9 mouse cellular contexts compared by ENCODE assay signal in genomic region chr8:94875096-94875870, GRCm38 (mm10). TPM values are rescaled to one million over a fixed set of nuclear protein-coding genes. Genes with fewer than 3 reads are reported as not detected.
DNase-seq lines count a peak whose midpoint lies in the region; ATAC-seq and TF ChIP-seq lines count a peak whose summit lies in the region.
"Had no signal": no experiment of that assay in that cellular context is flagged by ENCODE, and none has a peak within 500 bp of the region (broad histone marks: within the 10 kb centered on the region; RNA-seq: fewer than 3 reads in every experiment).

No protein-coding gene starts in this region.

- peak overlapping the region; percentile 82 for H3K9ac ChIP-seq in heart, embryonic 16.5 days (ENCODE audit: low read length)

- H3K4me1 ChIP-seq in brown adipose tissue, adult 24 weeks (ENCODE audit: control insufficient read depth, insufficient read depth, insufficient read length, low read length) = peaks cover 11% of the 10 kb centered on the region
- H3K4me1 ChIP-seq in heart, embryonic 16.5 days (ENCODE audit: control insufficient read depth, insufficient read depth, low read length) = peaks cover 38% of the 10 kb centered on the region

- intact Hi-C loops in left cerebral cortex, postnatal 4 days (cut with DNase I) = no loop called here

- H3ac ChIP-seq in myocyte (ENCODE audit: control insufficient read depth, insufficient read length) = no peak overlapping the region

- H3K4me3 ChIP-seq in brown adipose tissue, adult 24 weeks (ENCODE audit: insufficient read depth, low read depth, low read length) = peak overlapping the region; percentile 72
- peak overlapping the region; percentile 67 for H3K4me3 ChIP-seq in heart, embryonic 16.5 days (ENCODE audit: low read length)
- peak overlapping the region; percentile 32 for H3K4me3 ChIP-seq in myocyte

- peak overlapping the region; percentile 81 for H3K27ac ChIP-seq in brown adipose tissue, adult 24 weeks (replicated peaks; ENCODE audit: low read depth, low read length)
- H3K27ac ChIP-seq in heart, embryonic 16.5 days (ENCODE audit: low read length) = peak overlapping the region; percentile 78

- H3K36me3 ChIP-seq in heart, embryonic 16.5 days (ENCODE audit: control insufficient read depth, insufficient read depth) = no peaks in the 10 kb centered on the region
- H3K36me3 ChIP-seq in myocyte (ENCODE audit: control insufficient read depth, insufficient read depth) = no peaks in the 10 kb centered on the region

- H3K9me3 ChIP-seq in heart, embryonic 16.5 days (replicated peaks; ENCODE audit: control insufficient read depth, low read length) = no peaks in the 10 kb centered on the region

- TF ChIP-seq POLR2A in myocyte (IDR thresholded peaks at IDR 0.05; ENCODE audit: insufficient read length, low read depth) = no peak

- peak overlapping the region; percentile 95 for H3K4me2 ChIP-seq in heart, embryonic 16.5 days (ENCODE audit: low read depth, low read length)
- H3K4me2 ChIP-seq in myocyte (ENCODE audit: low read depth) = peak overlapping the region; percentile 89

- WGBS in heart, embryonic 16.5 days = 8% methylated on average over 17 of the region's 17 CpGs

- no peak for ATAC-seq in heart, embryonic 16.5 days (replicated peaks; ENCODE audit: extremely low read depth, insufficient read depth, low FRiP score)

- DNase-seq in cerebellum, postnatal 14 days = peak; percentile 35 to 48
- no peak for DNase-seq in cerebellum, adult 18-20 months
- peak; percentile 60 for DNase-seq in liver
- no peak for DNase-seq in thymus, postnatal 4 days
- no peak for DNase-seq in left cerebral cortex, postnatal 4 days

- no peaks in the 10 kb centered on the region for H3K79me2 ChIP-seq in myocyte (ENCODE audit: control insufficient read depth, insufficient read depth)

- H3K27me3 ChIP-seq in heart, embryonic 16.5 days (ENCODE audit: control insufficient read depth, insufficient read depth, low read length) = no peaks in the 10 kb centered on the region
- H3K27me3 ChIP-seq in myocyte (ENCODE audit: control insufficient read depth, insufficient read depth, insufficient read length) = no peaks in the 10 kb centered on the region
- H3K27me3 ChIP-seq: Patski had no signal

TF ChIP-seq in myocyte, 11 proteins besides CTCF, POLR2A, EP300 and RAD21:
- TF ChIP-seq TCF3 (IDR thresholded peaks at IDR 0.05; ENCODE audit: insufficient read length, low read depth) (no peak), CEBPB (IDR thresholded peaks at IDR 0.05; ENCODE audit: insufficient read depth, poor library complexity, severe bottlenecking) (no peak), REST (IDR thresholded peaks at IDR 0.05; ENCODE audit: insufficient read depth, insufficient read length) (no peak), USF1 (IDR thresholded peaks at IDR 0.05; ENCODE audit: low read depth) (no peak), E2F4 (IDR thresholded peaks at IDR 0.05; ENCODE audit: insufficient read depth) (no peak), POLR2AphosphoS2 (IDR thresholded peaks at IDR 0.05; ENCODE audit: insufficient read length, low read depth) (no peak), MYOD1 (IDR thresholded peaks at IDR 0.05; ENCODE audit: control insufficient read depth in 1 of 3, insufficient read length in 2 of 3, low read depth in 2 of 3) (no peak)

RNA-seq across cellular contexts. Expression of gene Dok4, which starts 0.8 kb away (rescaled TPM):
- polyA plus RNA-seq in brown adipose tissue, adult 24 weeks (2012; ENCODE audit: insufficient read depth, insufficient read length, missing spikeins) = 3.8 and 8.4 TPM in 2 replicates
- 28.9 and 33.7 TPM in 2 replicates for polyA plus RNA-seq in heart, embryonic 16.5 days (2015; fragmentation: Nextera tagmentation; extraction: Ambion mirVana)
- 4.4 TPM for polyA plus RNA-seq in myocyte (2012; fragmentation: generic; extraction: Trizol)
- total RNA-seq in left cerebral cortex, postnatal 4 days (2021) = 100 to 1,000 TPM; 181 to 191 TPM

RNA-seq across cellular contexts. Expression of gene Polr2c, which starts 18.0 kb away (rescaled TPM):
- polyA plus RNA-seq in brown adipose tissue, adult 24 weeks (2012; ENCODE audit: insufficient read depth, insufficient read length, missing spikeins) = 55.0 and 64.8 TPM in 2 replicates
- 123 and 134 TPM in 2 replicates for polyA plus RNA-seq in heart, embryonic 16.5 days (2015; fragmentation: Nextera tagmentation; extraction: Ambion mirVana)
- 102 TPM for polyA plus RNA-seq in myocyte (2012; fragmentation: generic; extraction: Trizol)
- 10 to 100 TPM; 53.6 to 63.3 TPM for total RNA-seq in left cerebral cortex, postnatal 4 days (2021)

RNA-seq across cellular contexts. Expression of gene Ciapin1, which starts 37.1 kb away (rescaled TPM):
- 61.4 and 80.8 TPM in 2 replicates for polyA plus RNA-seq in brown adipose tissue, adult 24 weeks (2012; ENCODE audit: insufficient read depth, insufficient read length, missing spikeins)
- polyA plus RNA-seq in heart, embryonic 16.5 days (2015; fragmentation: Nextera tagmentation; extraction: Ambion mirVana) = 88.2 and 98.8 TPM in 2 replicates
- polyA plus RNA-seq in myocyte (2012; fragmentation: generic; extraction: Trizol) = 74.9 TPM
- total RNA-seq in left cerebral cortex, postnatal 4 days (2021) = 10 to 100 TPM; 84.3 to 84.6 TPM

RNA-seq across cellular contexts. Expression of gene Coq9, which starts 37.2 kb away (rescaled TPM):
- 313 and 387 TPM in 2 replicates for polyA plus RNA-seq in brown adipose tissue, adult 24 weeks (2012; ENCODE audit: insufficient read depth, insufficient read length, missing spikeins)
- polyA plus RNA-seq in heart, embryonic 16.5 days (2015; fragmentation: Nextera tagmentation; extraction: Ambion mirVana) = 194 and 209 TPM in 2 replicates
- 126 TPM for polyA plus RNA-seq in myocyte (2012; fragmentation: generic; extraction: Trizol)
- total RNA-seq in left cerebral cortex, postnatal 4 days (2021) = 10 to 100 TPM; 41.8 to 42.4 TPM

RNA-seq across cellular contexts. Expression of gene Ccdc102a, which starts 42.6 kb away (rescaled TPM):
- polyA plus RNA-seq in brown adipose tissue, adult 24 weeks (2012; ENCODE audit: insufficient read depth, insufficient read length, missing spikeins) = 1.2 and 1.5 TPM in 2 replicates
- 17.4 and 19.8 TPM in 2 replicates for polyA plus RNA-seq in heart, embryonic 16.5 days (2015; fragmentation: Nextera tagmentation; extraction: Ambion mirVana)
- polyA plus RNA-seq in myocyte (2012; fragmentation: generic; extraction: Trizol) = 16.3 TPM
- total RNA-seq in left cerebral cortex, postnatal 4 days (2021) = 1 to 10 TPM; 4.9 to 5.5 TPM

Comparison
In these comparisons a context has a peak if more than half of its experiments do, and no peak if none do; other contexts are left out.
1. DNase-seq: peak in cerebellum, postnatal 14 days (2 of 2) and liver (single experiment); none in cerebellum, adult 18-20 months (0 of 2), thymus, postnatal 4 days (single experiment) and left cerebral cortex, postnatal 4 days (single experiment).
2. Peak in every context shown above with its lines, with median percentiles within 50 percentile points of each other: H3K4me3 ChIP-seq.